Mouse (Mus musculus) limb, embryonic 10.5 days (tissue): ENCODE data around the gene Vsx2. TPM values are rescaled to one million over a fixed set of nuclear protein-coding genes. Genes with fewer than 3 reads are reported as not detected.
A peak's percentile ranks its signal among the peaks of the same experiment; 100 is the strongest.

Source experiments
- DNase-seq: peaks from one replicate; pipeline ENCODE4 v3.0.0-alpha.2; 2017; ENCODE audit warnings: low spot score
- H3K27ac ChIP-seq: fragments of 300-500 bp; sonication (generic); 2 replicates; pipeline ENCODE4 v1.5.1; 2016; ENCODE audit warnings: mild to moderate bottlenecking
- H3K27me3 ChIP-seq: fragments of 300-500 bp; sonication (generic); 2 replicates; pipeline ENCODE4 v1.6.1; 2016; ENCODE audit warnings: low read depth, mild to moderate bottlenecking; ENCODE audit not compliant: poor library complexity, severe bottlenecking
- H3K36me3 ChIP-seq: fragments of 300-500 bp; sonication (generic); 2 replicates; pipeline ENCODE4 v1.6.1; 2016; ENCODE audit warnings: mild to moderate bottlenecking, moderate library complexity
- H3K4me1 ChIP-seq: fragments of 300-500 bp; sonication (generic); 2 replicates; pipeline ENCODE4 v1.6.1; 2016
- H3K4me3 ChIP-seq: fragments of 300-500 bp; sonication (generic); 2 replicates; pipeline ENCODE4 v1.5.1; 2016; ENCODE audit warnings: mild to moderate bottlenecking, moderate library complexity
- H3K9me3 ChIP-seq: fragments of 300-500 bp; sonication (generic); replicated peaks from 2 replicates; pipeline ENCODE4 v1.6.1; 2016; ENCODE audit warnings: mild to moderate bottlenecking
- WGBS: fragments of 180-500 bp; shearing (Covaris S2); methylation state at CpG from one replicate; pipeline ENCODE4 v1.1.7; 2016; 5-methylcytosine and 5-hydroxymethylcytosine counted together
- polyA plus RNA-seq: library from polyadenylated mRNA; unstranded; fragments of >200 nt; fragmentation: Nextera tagmentation; extraction: Ambion mirVana; gene quantifications from 2 replicates; pipeline ENCODE4 v1.2.1, GENCODE M21; 2016

The Vsx2 gene
- polyA plus RNA-seq, 1 experiment from 2014 or later, result 0.33 TPM

GRCm38 (mm10) chr12:84581285-84581684 lies 11.7 kb downstream of the Vsx2 start:
- Histone ChIP-seq H3K27ac (no peak overlapping the region), H3K9me3 (no peaks in the 10 kb centered on the region), H3K36me3 (no peaks in the 10 kb centered on the region), H3K4me1 (peaks cover 13% of the 10 kb centered on the region), H3K4me3 (no peak overlapping the region), H3K27me3 (peaks cover 18% of the 10 kb centered on the region)
- 94% methylated on average over 2 of the region's 2 CpGs for WGBS
- DNase-seq, result no peak

- DNase-seq, result peak; percentile 98
- Histone ChIP-seq H3K4me3 (peak overlapping the region; percentile 58), H3K27me3 (peaks cover 46% of the 10 kb centered on the region), H3K36me3 (no peaks in the 10 kb centered on the region), H3K27ac (peak overlapping the region; percentile 15; the same call in 1 of the 2 replicates), H3K4me1 (peaks cover 16% of the 10 kb centered on the region), H3K9me3 (no peaks in the 10 kb centered on the region)
- under 1% methylated on average over 54 of the region's 54 CpGs for WGBS
Measured at GRCm38 (mm10) chr12:84589825-84590761, 20.5 kb downstream of the Vsx2 start.

- Histone ChIP-seq H3K4me1 (no peaks in the 10 kb centered on the region), H3K9me3 (no peaks in the 10 kb centered on the region), H3K4me3 (no peak overlapping the region), H3K36me3 (peaks cover 10% of the 10 kb centered on the region), H3K27me3 (peaks cover 26% of the 10 kb centered on the region), H3K27ac (no peak overlapping the region)
- no peak for DNase-seq
- WGBS, result 22% methylated on average over 8 of the region's 8 CpGs
Measured at GRCm38 (mm10) chr12:84598324-84598723, 28.8 kb downstream of the Vsx2 start.

- Histone ChIP-seq H3K9me3 (no peaks in the 10 kb centered on the region), H3K36me3 (peaks cover 46% of the 10 kb centered on the region), H3K4me1 (no peaks in the 10 kb centered on the region), H3K4me3 (no peak overlapping the region), H3K27ac (no peak overlapping the region), H3K27me3 (peaks cover 2% of the 10 kb centered on the region; the same call in 1 of the 2 replicates)
- DNase-seq, result no peak
- WGBS, result 93% methylated on average over 6 of the region's 7 CpGs
Measured at GRCm38 (mm10) chr12:84604001-84604400, 34.4 kb downstream of the Vsx2 start.

GRCm38 (mm10) chr12:84605860-84606259 lies 36.3 kb downstream of the Vsx2 start:
- 77% methylated on average over 7 of the region's 7 CpGs for WGBS
- no peak overlapping the region for H3K27ac ChIP-seq
- H3K9me3 ChIP-seq, result no peaks in the 10 kb centered on the region
- no peak overlapping the region for H3K4me3 ChIP-seq
- no peaks in the 10 kb centered on the region for H3K4me1 ChIP-seq
- DNase-seq, result no peak
- peaks cover 46% of the 10 kb centered on the region for H3K36me3 ChIP-seq
- no peaks in the 10 kb centered on the region for H3K27me3 ChIP-seq

GRCm38 (mm10) chr12:84611718-84612117 lies 42.2 kb downstream of the Vsx2 start:
- peaks cover 26% of the 10 kb centered on the region for H3K36me3 ChIP-seq
- H3K27me3 ChIP-seq, result no peaks in the 10 kb centered on the region
- 90% methylated on average over 10 of the region's 10 CpGs for WGBS
- no peak overlapping the region for H3K4me3 ChIP-seq
- no peaks in the 10 kb centered on the region for H3K9me3 ChIP-seq
- no peak overlapping the region for H3K27ac ChIP-seq
- H3K4me1 ChIP-seq, result 0 out of 2 replicates have a peak, but pooled peaks cover 3% of the 10 kb centered on the region
- DNase-seq, result no peak

- WGBS, result 66% methylated on average over 8 of the region's 8 CpGs
- no peaks in the 10 kb centered on the region for H3K9me3 ChIP-seq
- no peaks in the 10 kb centered on the region for H3K27me3 ChIP-seq
- H3K4me1 ChIP-seq, result 0 out of 2 replicates have a peak, but pooled peaks cover 3% of the 10 kb centered on the region
- DNase-seq, result no peak
- H3K4me3 ChIP-seq, result no peak overlapping the region
- no peak overlapping the region for H3K27ac ChIP-seq
- H3K36me3 ChIP-seq, result peaks cover 22% of the 10 kb centered on the region
Measured at GRCm38 (mm10) chr12:84612518-84612917, 43.0 kb downstream of the Vsx2 start.

GRCm38 (mm10) chr12:84614001-84614400 lies 44.4 kb downstream of the Vsx2 start:
- Histone ChIP-seq H3K4me1 (0 out of 2 replicates have a peak, but pooled peaks cover 7% of the 10 kb centered on the region), H3K27me3 (no peaks in the 10 kb centered on the region), H3K27ac (no peak overlapping the region), H3K4me3 (no peak overlapping the region), H3K9me3 (no peaks in the 10 kb centered on the region), H3K36me3 (peaks cover 14% of the 10 kb centered on the region)
- WGBS, result 88% methylated on average over 11 of the region's 11 CpGs
- DNase-seq, result no peak

GRCm38 (mm10) chr12:84614524-84614923 lies 45.0 kb downstream of the Vsx2 start:
- H3K9me3 ChIP-seq, result no peaks in the 10 kb centered on the region
- H3K36me3 ChIP-seq, result peaks cover 14% of the 10 kb centered on the region
- 0 out of 2 replicates have a peak, but pooled peaks cover 7% of the 10 kb centered on the region for H3K4me1 ChIP-seq
- H3K27me3 ChIP-seq, result no peaks in the 10 kb centered on the region
- H3K27ac ChIP-seq, result no peak overlapping the region
- no peak for DNase-seq
- no peak overlapping the region for H3K4me3 ChIP-seq
- 56% methylated on average over 7 of the region's 7 CpGs for WGBS

GRCm38 (mm10) chr12:84616977-84617630 lies 47.5 kb downstream of the Vsx2 start, which contains the start of gene Abcd4:
Abcd4 (minus strand) TSS chr12:84617413.
- under 1% methylated on average over 34 of the region's 34 CpGs for WGBS
- no peaks in the 10 kb centered on the region for H3K27me3 ChIP-seq
- H3K4me1 ChIP-seq, result peaks cover 18% of the 10 kb centered on the region; the same call in 1 of the 2 replicates
- peak within 1 kb of the TSS; percentile 88 for H3K4me3 ChIP-seq
- peak within 1 kb of the TSS; percentile 89 for H3K27ac ChIP-seq
- H3K36me3 ChIP-seq, result peaks cover 11% of the 10 kb centered on the region
- DNase-seq, result peak; percentile 90
- no peaks in the 10 kb centered on the region for H3K9me3 ChIP-seq

- H3K36me3 ChIP-seq, result peaks cover 7% of the 10 kb centered on the region
- H3K27me3 ChIP-seq, result no peaks in the 10 kb centered on the region
- DNase-seq, result peak; percentile 55
- H3K4me1 ChIP-seq, result peaks cover 18% of the 10 kb centered on the region; the same call in 1 of the 2 replicates
- H3K4me3 ChIP-seq, result peak overlapping the region; percentile 88
- H3K9me3 ChIP-seq, result no peaks in the 10 kb centered on the region
- H3K27ac ChIP-seq, result peak overlapping the region; percentile 89
- 10% methylated on average over 10 of the region's 10 CpGs for WGBS
Measured at GRCm38 (mm10) chr12:84617663-84618062, 48.1 kb downstream of the Vsx2 start.

- Histone ChIP-seq H3K4me3 (no peak overlapping the region), H3K36me3 (no peaks in the 10 kb centered on the region), H3K9me3 (no peaks in the 10 kb centered on the region), H3K27me3 (peaks cover 27% of the 10 kb centered on the region), H3K4me1 (peaks cover 24% of the 10 kb centered on the region; the same call in 1 of the 2 replicates), H3K27ac (0 out of 2 replicates have a peak overlapping the region, but pooled peaks have one; percentile 34)
- no peak for DNase-seq
Measured at GRCm38 (mm10) chr12:84620975-84621374, 51.4 kb downstream of the Vsx2 start.

GRCm38 (mm10) chr12:84624601-84625000 lies 55.0 kb downstream of the Vsx2 start:
- H3K9me3 ChIP-seq, result no peaks in the 10 kb centered on the region
- H3K36me3 ChIP-seq, result no peaks in the 10 kb centered on the region
- 33% methylated on average over 8 of the region's 8 CpGs for WGBS
- peaks cover 37% of the 10 kb centered on the region for H3K27me3 ChIP-seq
- H3K4me1 ChIP-seq, result peaks cover 17% of the 10 kb centered on the region; the same call in 1 of the 2 replicates
- H3K27ac ChIP-seq, result no peak overlapping the region
- DNase-seq, result no peak
- H3K4me3 ChIP-seq, result no peak overlapping the region
